Mouse (Mus musculus): ENCODE measurements around the gene Uba5.
A peak's percentile ranks its signal among the peaks of the same experiment; 100 is the strongest.

Gene Uba5

GRCm38 (mm10) chr9:104062430-104063243, at the start of gene Uba5:
Gene Uba5, minus strand, starts transcription at chr9:104063134.
- peak in 1 of 2 experiments; percentile 32 for DNase-seq (ENCODE audit: low spot score in 2 of 2)

GRCm38 (mm10) chr9:104109151-104109550, 46.2 kb upstream of the Uba5 start:
- DNase-seq (ENCODE audit: low spot score in 2 of 2), result no peak

GRCm38 (mm10) chr9:104108571-104109143, 45.7 kb upstream of the Uba5 start:
- DNase-seq (ENCODE audit: low spot score in 2 of 2), result peak; percentile 35 to 65

GRCm38 (mm10) chr9:104107482-104107881, 44.5 kb upstream of the Uba5 start:
- DNase-seq (ENCODE audit: low spot score in 2 of 2), result peak in 1 of 2 experiments; percentile 32

- no peak for DNase-seq (ENCODE audit: low spot score in 2 of 2)
Measured at GRCm38 (mm10) chr9:104106930-104107329, 44.0 kb upstream of the Uba5 start.

GRCm38 (mm10) chr9:104104986-104105385, 42.1 kb upstream of the Uba5 start:
- no peak for DNase-seq (ENCODE audit: low spot score in 2 of 2)

- DNase-seq (ENCODE audit: low spot score in 2 of 2), result no peak
Measured at GRCm38 (mm10) chr9:104102901-104103300, 40.0 kb upstream of the Uba5 start.

- peak; percentile 35 to 60 for DNase-seq (ENCODE audit: low spot score in 2 of 2)
Measured at GRCm38 (mm10) chr9:104102301-104102700, 39.4 kb upstream of the Uba5 start.

GRCm38 (mm10) chr9:104101458-104101857, 38.5 kb upstream of the Uba5 start:
- DNase-seq (ENCODE audit: low spot score in 2 of 2), result no peak

GRCm38 (mm10) chr9:104100822-104101221, 37.9 kb upstream of the Uba5 start:
- no peak for DNase-seq (ENCODE audit: low spot score in 2 of 2)

GRCm38 (mm10) chr9:104099060-104099459, 36.1 kb upstream of the Uba5 start:
- no peak for DNase-seq (ENCODE audit: low spot score in 2 of 2)

GRCm38 (mm10) chr9:104098256-104098655, 35.3 kb upstream of the Uba5 start:
- no peak for DNase-seq (ENCODE audit: low spot score in 2 of 2)

GRCm38 (mm10) chr9:104092945-104093344, 30.0 kb upstream of the Uba5 start:
- no peak for DNase-seq (ENCODE audit: low spot score in 2 of 2)

- DNase-seq (ENCODE audit: low spot score in 2 of 2), result peak; percentile 35 to 38
Measured at GRCm38 (mm10) chr9:104088555-104088954, 25.6 kb upstream of the Uba5 start.

- no peak for DNase-seq (ENCODE audit: low spot score in 2 of 2)
Measured at GRCm38 (mm10) chr9:104085730-104086429, 22.9 kb upstream of the Uba5 start.

- no peak for DNase-seq (ENCODE audit: low spot score in 2 of 2)
Measured at GRCm38 (mm10) chr9:104080038-104080437, 17.1 kb upstream of the Uba5 start.

- DNase-seq (ENCODE audit: low spot score in 2 of 2), result no peak
Measured at GRCm38 (mm10) chr9:104079379-104079778, 16.4 kb upstream of the Uba5 start.

GRCm38 (mm10) chr9:104078780-104079179, 15.8 kb upstream of the Uba5 start:
- no peak for DNase-seq (ENCODE audit: low spot score in 2 of 2)

GRCm38 (mm10) chr9:104075808-104076207, 12.9 kb upstream of the Uba5 start:
- DNase-seq (ENCODE audit: low spot score in 2 of 2), result no peak

- no peak for DNase-seq (ENCODE audit: low spot score in 2 of 2)
Measured at GRCm38 (mm10) chr9:104070863-104071604, 8.1 kb upstream of the Uba5 start.

- no peak for DNase-seq (ENCODE audit: low spot score in 2 of 2)
Measured at GRCm38 (mm10) chr9:104070241-104070640, 7.3 kb upstream of the Uba5 start.

GRCm38 (mm10) chr9:104064571-104064970, 1.6 kb upstream of the Uba5 start:
- no peak for DNase-seq (ENCODE audit: low spot score in 2 of 2)

Data from heart, adult 9 months (tissue).